Mouse (Mus musculus) kidney, postnatal 0 days (tissue): ENCODE measurements at regions not wholly inside any gene's neighbourhood (a gene's known extent, or its start where the extent isn't known, plus 50 kb on each side); places are given as distances from the start of the nearest gene placed in this dataset.

Experiments
- ATAC-seq: fragments of 200-750 bp; cut with Nextera tagmentation; replicated peaks from 2 replicates; pipeline ENCODE4 v1.8.0; 2017; ENCODE audit warnings: low read depth, moderate number of reproducible peaks, moderate TSS enrichment, moderate library complexity; ENCODE audit not compliant: low FRiP score
- DNase-seq: peaks from one replicate; pipeline ENCODE4 v3.0.0-alpha.2; 2016; ENCODE audit warnings: low spot score
- H3K27ac ChIP-seq: fragments of 300-500 bp; sonication (generic); 2 replicates; pipeline ENCODE4 v1.5.1; 2014; ENCODE audit warnings: mild to moderate bottlenecking
- H3K27me3 ChIP-seq: fragments of 300-500 bp; sonication (generic); 2 replicates; pipeline ENCODE4 v1.6.1; 2014; ENCODE audit warnings: low read length, mixed read lengths; ENCODE audit not compliant: insufficient read depth
- H3K36me3 ChIP-seq: fragments of 300-500 bp; sonication (generic); 2 replicates; pipeline ENCODE4 v1.6.1; 2014; ENCODE audit warnings: low read length, mixed read lengths; ENCODE audit not compliant: insufficient read depth
- H3K4me1 ChIP-seq: fragments of 300-500 bp; sonication (generic); replicated peaks from 2 replicates; pipeline ENCODE4 v1.6.1; 2014; ENCODE audit warnings: antibody characterized with exemption, low read length, mixed read lengths; ENCODE audit not compliant: insufficient read depth
- H3K4me2 ChIP-seq: fragments of 300-500 bp; sonication (generic); 2 replicates; pipeline ENCODE4 v1.6.1; 2014; ENCODE audit warnings: mild to moderate bottlenecking, low read length, moderate library complexity, mixed read lengths
- H3K4me3 ChIP-seq: fragments of 300-500 bp; sonication (generic); replicated peaks from 2 replicates; pipeline ENCODE4 v1.5.1; 2014; ENCODE audit warnings: low read depth, low read length
- H3K9ac ChIP-seq: fragments of 300-500 bp; sonication (generic); 2 replicates; pipeline ENCODE4 v1.6.1; 2014; ENCODE audit warnings: low read depth, low read length
- H3K9me3 ChIP-seq: fragments of 300-500 bp; sonication (generic); replicated peaks from 2 replicates; pipeline ENCODE4 v1.6.1; 2016; ENCODE audit warnings: low read length, inconsistent platforms, mixed read lengths
- CTCF ChIP-seq: IDR thresholded peaks from 2 replicates; pipeline ENCODE4 v1.5.1; 2016; ENCODE audit warnings: antibody characterized with exemption, low read depth, mild to moderate bottlenecking, moderate library complexity
- WGBS: fragments of 180-500 bp; shearing (Covaris S2); extraction: QIAGEN DNeasy Blood & Tissue Kit; methylation state at CpG from one replicate; pipeline ENCODE4 v1.1.7; 2014; 5-methylcytosine and 5-hydroxymethylcytosine counted together

GRCm38 (mm10) chr15:15741987-15742386 lies 986.6 kb upstream of the Cdh9 start:
- Histone ChIP-seq H3K4me1 (no peaks in the 10 kb centered on the region), H3K4me2 (no peak overlapping the region), H3K9ac (no peak overlapping the region), H3K27ac (no peak overlapping the region), H3K4me3 (no peak overlapping the region), H3K27me3 (no peaks in the 10 kb centered on the region), H3K36me3 (no peaks in the 10 kb centered on the region), H3K9me3 (no peaks in the 10 kb centered on the region)
- no peak for TF ChIP-seq CTCF
- no peak for ATAC-seq
- no peak for DNase-seq
- 89% methylated on average over 4 of the region's 4 CpGs for WGBS

GRCm38 (mm10) chr15:15743011-15743410 lies 985.5 kb upstream of the Cdh9 start:
- Histone ChIP-seq H3K4me2 (no peak overlapping the region), H3K9ac (no peak overlapping the region), H3K36me3 (no peaks in the 10 kb centered on the region), H3K9me3 (no peaks in the 10 kb centered on the region), H3K27ac (no peak overlapping the region), H3K4me1 (no peaks in the 10 kb centered on the region), H3K27me3 (no peaks in the 10 kb centered on the region), H3K4me3 (no peak overlapping the region)
- ATAC-seq = no peak
- no peak for TF ChIP-seq CTCF
- DNase-seq = no peak
- 62% methylated on average over 5 of the region's 5 CpGs for WGBS
